Mouse (Mus musculus) left cerebral cortex, postnatal 10 days (tissue): ENCODE measurements around the gene Gdpd5. TPM values are rescaled to one million over a fixed set of nuclear protein-coding genes. Genes with fewer than 3 reads are reported as not detected.
"Not testable (repeated sequence)": the region's sequence is repeated elsewhere in the genome, so short reads cannot be mapped to it uniquely, and the experiment has no call there.

Source experiments
- DNase-seq, 2 experiments: peaks; one replicate each; pipeline ENCODE4 v3.0.0; 2021 to 2022; ENCODE audit warnings: low spot score in 2 of 2, mixed read lengths in 1 of 2; ENCODE audit errors: extremely low spot score in 1 of 2
- intact Hi-C: fragments of 180-260 bp; cut with DNase I; formaldehyde crosslinking; loops from one replicate; pipeline ENCODE4 v1.15.1; 2025
- total RNA-seq, 2 experiments: library from RNA; stranded (reverse); gene quantifications; 2 replicates each; pipeline ENCODE4 v1.2.3; 2021

The Gdpd5 gene
- total RNA-seq, 2 experiments from 2014 or later = 34.2 to 35.5 TPM

DNA sequence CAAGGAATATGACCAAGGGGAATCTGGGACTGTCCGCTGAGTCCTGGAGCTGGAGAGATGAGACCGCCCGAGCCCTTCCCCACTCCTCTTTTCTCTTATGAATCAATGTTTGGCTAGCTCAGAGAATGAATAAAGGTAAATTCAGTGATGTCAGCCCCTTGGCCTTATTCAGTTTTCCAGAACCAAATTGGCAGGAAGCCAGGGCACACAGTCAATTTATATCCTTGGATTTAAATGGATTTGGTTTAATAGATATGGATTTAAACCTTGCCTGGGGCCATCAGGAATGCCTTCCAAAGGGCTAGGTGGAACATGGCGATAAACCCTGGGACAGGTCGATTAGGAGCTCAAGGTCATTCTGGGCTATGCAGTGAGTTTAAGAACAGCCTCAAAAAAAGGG lies 108.5 kb downstream of the Gdpd5 start:
- intact Hi-C loops = no loop called here
- no peak for DNase-seq

DNA sequence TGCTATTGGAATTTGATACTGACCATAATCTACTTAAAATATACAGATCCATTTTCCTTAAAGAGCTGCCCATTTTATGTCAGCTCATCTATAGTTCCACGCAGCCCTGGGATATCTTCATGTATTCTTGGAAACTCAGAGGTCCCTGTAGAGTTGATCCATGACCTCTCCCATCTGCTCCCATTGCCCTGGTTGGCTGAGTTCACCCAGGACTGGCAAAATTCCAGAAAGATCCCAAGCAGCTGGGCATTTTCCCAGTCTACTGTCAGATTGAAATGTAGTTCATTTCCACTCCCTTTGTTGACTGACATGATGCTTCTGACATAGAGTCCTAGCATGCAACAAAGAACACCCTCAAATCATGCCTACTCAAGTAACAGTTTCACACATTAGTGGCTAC lies 117.9 kb downstream of the Gdpd5 start:
- DNase-seq = no peak
- intact Hi-C loops = no loop called here

DNA sequence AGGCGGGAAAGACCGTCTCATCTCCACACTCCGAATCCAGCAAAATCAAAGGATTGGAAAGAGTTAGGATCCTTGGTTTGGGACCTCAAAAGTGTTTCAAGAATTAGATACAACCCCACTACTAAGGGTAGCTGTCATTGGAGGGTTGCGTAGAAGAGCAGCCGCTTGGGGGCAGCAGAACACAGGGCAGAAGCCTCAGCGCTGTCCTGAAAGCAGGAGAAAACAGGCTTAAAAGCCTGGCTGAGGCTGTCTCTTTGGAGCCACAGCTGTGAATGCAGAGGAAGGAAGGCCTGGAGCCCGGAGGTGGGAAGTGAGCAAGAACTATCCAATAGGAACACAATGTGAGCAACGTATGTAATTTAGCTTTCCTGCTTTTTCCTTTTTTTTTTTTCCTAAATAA lies 119.0 kb downstream of the Gdpd5 start:
- DNase-seq = peak; percentile 64 to 86
- intact Hi-C loops = loop anchor here (1.0 to 10.0 kb wide), 4 partner anchors 57 to 375 kb away; no protein-coding TSS in a partner anchor

DNA sequence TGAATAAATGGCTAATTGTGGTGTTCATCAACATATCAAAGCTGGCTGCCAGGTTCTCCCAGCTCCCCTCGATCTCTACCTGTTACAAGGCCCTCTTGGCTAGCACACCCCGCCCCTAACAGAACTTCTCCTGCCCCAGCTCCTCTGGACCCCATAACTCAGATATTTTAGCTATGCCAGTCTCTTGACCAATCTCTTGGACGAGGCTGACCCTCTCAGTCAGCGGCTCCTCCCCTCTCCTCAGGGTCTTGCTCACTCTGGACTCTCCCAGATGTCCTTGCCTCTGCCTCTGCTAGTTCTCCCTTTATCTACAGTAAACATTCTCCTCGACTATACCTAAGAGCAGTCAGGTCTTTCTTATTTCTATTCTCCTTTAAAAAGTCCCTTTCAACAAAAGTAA lies 119.4 kb downstream of the Gdpd5 start:
- DNase-seq = no peak
- intact Hi-C loops = loop anchor here (1.0 to 10.0 kb wide), 4 partner anchors 56 to 374 kb away; no protein-coding TSS in a partner anchor

DNA sequence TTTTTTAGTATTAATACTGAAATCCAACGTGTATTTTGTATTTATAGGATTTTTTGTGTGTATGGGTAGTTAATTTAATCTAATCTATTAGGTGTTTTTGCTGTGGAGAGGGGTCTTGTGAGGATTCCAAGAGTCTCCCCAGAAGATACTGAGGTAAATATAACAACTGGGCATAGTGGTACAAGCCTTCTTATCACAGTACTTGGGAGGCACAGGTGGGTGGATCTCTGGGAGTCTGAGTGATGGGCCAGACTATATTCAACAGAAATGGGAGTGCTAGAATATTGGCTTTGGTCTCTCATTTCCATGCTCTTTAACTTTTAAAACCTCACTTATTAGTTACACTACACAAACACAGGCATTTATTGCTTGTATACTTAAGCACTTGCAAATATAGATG lies 119.9 kb downstream of the Gdpd5 start:
- intact Hi-C loops = loop anchor here (2.0 to 10.0 kb wide), 3 partner anchors 56 to 374 kb away; no protein-coding TSS in a partner anchor
- no peak for DNase-seq

DNA sequence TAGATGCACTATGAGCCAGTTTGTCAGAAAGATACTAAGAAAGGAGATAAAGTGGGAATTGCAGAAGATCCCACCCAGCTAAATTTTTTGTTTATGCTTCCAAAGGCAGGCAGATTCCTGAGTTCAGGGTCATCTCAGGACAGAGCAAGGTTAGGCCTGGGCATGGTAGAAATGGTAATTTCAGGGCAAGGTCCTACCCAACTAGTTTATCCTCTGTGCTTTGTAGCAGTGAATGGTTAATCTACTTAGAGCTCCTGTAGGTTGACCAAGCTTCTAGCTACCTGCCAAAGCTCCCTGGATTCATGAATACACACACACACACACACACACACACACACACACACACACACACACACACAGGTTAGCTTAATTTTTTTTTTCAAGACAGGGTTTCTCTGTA lies 123.3 kb downstream of the Gdpd5 start:
- DNase-seq = no peak
- intact Hi-C loops = loop anchor here (5.0 to 10.0 kb wide), 2 partner anchors 293 to 370 kb away; no protein-coding TSS in a partner anchor

DNA sequence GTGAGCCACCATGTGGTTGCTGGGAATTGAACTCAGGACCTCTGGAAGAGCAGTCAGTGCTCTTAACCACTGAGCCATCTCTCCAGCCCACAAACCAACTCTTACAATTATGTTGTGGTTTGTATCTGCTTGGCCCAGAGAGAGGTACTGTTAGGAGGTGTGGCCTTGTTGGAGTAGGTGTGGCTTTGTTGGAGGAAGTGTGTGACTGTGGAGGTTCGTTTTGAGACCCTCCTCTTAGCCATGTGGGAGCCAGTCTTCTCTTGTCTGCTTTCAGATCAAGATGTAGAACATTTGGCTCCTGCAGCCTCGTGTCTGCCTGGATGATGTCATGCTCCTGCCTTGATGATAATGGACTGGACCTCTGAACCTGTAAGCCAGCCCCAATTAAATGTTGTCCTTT lies 127.0 kb downstream of the Gdpd5 start:
- intact Hi-C loops = loop anchor here (10.0 kb wide), 1 partner anchor 367 kb away; no protein-coding TSS in a partner anchor

DNA sequence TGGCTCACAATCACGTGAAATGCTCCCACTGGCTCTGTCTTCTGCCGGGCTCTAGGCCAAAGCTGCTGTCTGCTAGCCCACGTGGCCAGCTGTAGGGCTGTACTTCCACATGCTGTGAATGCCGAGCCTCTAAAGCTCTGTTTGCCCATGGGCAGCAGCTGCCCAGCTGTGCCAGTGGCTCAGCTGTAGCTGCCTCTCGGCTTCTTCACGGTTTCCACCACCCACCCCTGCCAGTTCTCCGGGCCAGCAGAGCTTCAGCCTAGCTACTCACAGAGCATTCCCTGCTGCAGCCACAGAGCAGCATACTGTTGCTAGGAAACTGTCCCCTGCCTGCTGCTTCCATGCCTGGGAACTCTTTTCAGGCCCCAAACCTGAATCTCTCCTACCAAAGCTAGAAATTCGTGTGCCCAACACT lies 128.9 kb downstream of the Gdpd5 start:
- intact Hi-C loops = no loop called here
- peak; percentile 50 to 83 for DNase-seq

More for the DNA sequence above, 127.0 kb downstream of the Gdpd5 start:
- DNase-seq = not testable (repeated sequence)

Other genes with a start within 250 kb of the Gdpd5 start
- gene Uvrag, start 240.3 kb upstream of the Gdpd5 start, total RNA-seq = 10 to 100 TPM; 40.4 to 42.9 TPM
- gene Dgat2, start 198.7 kb upstream of the Gdpd5 start, total RNA-seq = 10 to 100 TPM; 91.8 to 94.0 TPM
- gene Mogat2, start 142.8 kb upstream of the Gdpd5 start, total RNA-seq = under 1 TPM in 1 of 2 experiments, not detected in 1; 0.49 TPM
- gene Map6, start 114.0 kb upstream of the Gdpd5 start, total RNA-seq = 100 to 1,000 TPM; 231 to 242 TPM
- gene Serpinh1, start 28.2 kb upstream of the Gdpd5 start, total RNA-seq = 10 to 100 TPM; 46.7 to 49.4 TPM
- 1 to 10 TPM; 1.4 to 2.6 TPM for gene Klhl35, start 84.6 kb downstream of the Gdpd5 start, total RNA-seq
- gene Rps3, start 102.3 kb downstream of the Gdpd5 start, total RNA-seq = 100 to 1,000 TPM; 266 to 286 TPM
- 100 to 1,000 TPM; 167 to 196 TPM for gene Arrb1, start 154.1 kb downstream of the Gdpd5 start, total RNA-seq
- 1 to 10 TPM; 3.3 TPM for gene Tpbgl, start 245.7 kb downstream of the Gdpd5 start, total RNA-seq